Mouse (Mus musculus) bone marrow, adult 2 months (tissue): ENCODE results near the gene Rnh1. TPM values are rescaled to one million over a fixed set of nuclear protein-coding genes. Genes with fewer than 3 reads are reported as not detected.

Experiments
- H3K27ac ChIP-seq: fragments of 200-500 bp; 2 replicates; pipeline ENCODE4 v1.5.1; 2012; ENCODE audit warnings: low read depth, mild to moderate bottlenecking, control low read depth, inconsistent platforms, low read length; ENCODE audit not compliant: control insufficient read depth, poor library complexity, insufficient read depth
- H3K4me1 ChIP-seq: fragments of 200-500 bp; 2 replicates; pipeline ENCODE4 v1.6.1; 2011; ENCODE audit warnings: low read length; ENCODE audit not compliant: control insufficient read depth, insufficient read depth
- H3K4me3 ChIP-seq: fragments of 200-500 bp; replicated peaks from 2 replicates; pipeline ENCODE3; 2011; ENCODE audit warnings: mild to moderate bottlenecking, low read depth, low read length, control low read depth; ENCODE audit not compliant: control insufficient read depth
- CTCF ChIP-seq: fragments of 200-500 bp; IDR thresholded peaks from 2 replicates; pipeline ENCODE4 v1.5.1; 2011; ENCODE audit warnings: low read length, control low read depth; ENCODE audit not compliant: control insufficient read depth, insufficient read depth
- POLR2A ChIP-seq: fragments of 200-500 bp; IDR thresholded peaks from 2 replicates; pipeline ENCODE4 v1.6.1; 2011; ENCODE audit warnings: low read depth, mild to moderate bottlenecking, control low read depth, low read length, borderline replicate concordance; ENCODE audit not compliant: control insufficient read depth
- WGBS: fragments of 180-500 bp; shearing (Covaris S2); methylation state at CpG from one replicate; pipeline ENCODE4 v1.1.7; 2018; 5-methylcytosine and 5-hydroxymethylcytosine counted together
- polyA plus RNA-seq: library from polyadenylated mRNA; stranded (reverse); fragments of >200 nt; gene quantifications from 2 replicates; pipeline ENCODE4 v1.2.4, GENCODE M21; 2011; ENCODE audit warnings: low replicate concordance; ENCODE audit not compliant: missing spikeins, insufficient read depth, insufficient read length

Gene Rnh1
- polyA plus RNA-seq: 17.8 and 27.6 TPM in 2 replicates

DNA sequence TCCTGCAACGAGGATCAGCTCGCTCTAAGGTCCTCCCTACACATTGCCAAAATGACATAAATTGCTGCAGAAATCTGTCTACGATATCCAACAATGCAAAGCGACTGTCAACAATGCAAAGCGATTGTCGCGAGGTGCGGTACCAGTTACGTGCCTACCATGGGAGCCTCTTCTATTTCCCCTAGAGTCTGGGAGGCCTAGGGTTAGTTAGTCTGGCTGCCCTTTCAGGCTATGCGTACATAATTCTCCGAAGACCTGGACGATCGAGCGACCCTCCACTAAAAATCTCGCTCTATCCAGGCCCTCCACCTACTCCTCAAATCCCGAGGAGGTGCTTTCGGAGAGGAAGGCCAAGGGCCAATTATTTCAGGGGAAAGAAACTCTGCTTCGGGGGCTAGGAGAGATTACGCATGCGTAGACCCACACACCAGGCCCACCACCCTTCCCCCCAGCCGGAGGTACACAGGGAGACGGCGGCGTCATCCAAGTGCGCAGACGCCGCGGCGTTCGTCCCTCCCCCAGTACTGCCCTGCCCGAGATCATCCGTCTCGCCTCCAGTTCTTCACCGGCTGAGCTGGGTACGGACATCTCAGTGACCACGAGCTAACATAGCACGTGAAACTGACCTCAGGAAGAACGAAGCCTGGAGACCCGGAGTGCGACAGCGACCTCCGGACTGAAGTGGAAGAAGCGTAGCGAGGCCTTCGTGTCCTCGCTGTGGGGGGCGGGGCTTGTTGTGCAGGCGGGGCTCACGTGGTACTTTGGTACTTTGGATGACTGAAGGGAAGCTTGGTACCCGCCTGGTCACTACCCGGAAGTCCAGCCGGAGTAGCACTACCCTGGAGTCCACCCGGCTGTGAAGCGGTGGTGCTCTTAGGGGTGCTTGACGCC, at the start of gene Rnh1:
Gene Rnh1, minus strand, starts transcription at position 742 of the 891 bp plus-strand sequence.
- H3K4me3 ChIP-seq: peak within 1 kb of the TSS; percentile 99
- TF ChIP-seq CTCF (0 out of 2 replicates have a peak, but pooled peaks have one; percentile 4), POLR2A (peak; percentile 72; the same call in 1 of the 2 replicates)
- under 1% methylated on average over 55 of the region's 55 CpGs for WGBS
- peaks cover 4% of the 10 kb centered on the region; the same call in 1 of the 2 replicates for H3K4me1 ChIP-seq
- H3K27ac ChIP-seq: peak within 1 kb of the TSS; percentile 96

- 10% methylated on average over 8 of the region's 8 CpGs for WGBS
- H3K4me3 ChIP-seq: peak overlapping the region; percentile 43
- H3K4me1 ChIP-seq: peaks cover 4% of the 10 kb centered on the region; the same call in 1 of the 2 replicates
- H3K27ac ChIP-seq: peak overlapping the region; percentile 26
- TF ChIP-seq POLR2A (no peak), CTCF (no peak)
Observed at GRCm38 (mm10) chr7:141222126-141222467, 49.4 kb upstream of the Rnh1 start.

DNA sequence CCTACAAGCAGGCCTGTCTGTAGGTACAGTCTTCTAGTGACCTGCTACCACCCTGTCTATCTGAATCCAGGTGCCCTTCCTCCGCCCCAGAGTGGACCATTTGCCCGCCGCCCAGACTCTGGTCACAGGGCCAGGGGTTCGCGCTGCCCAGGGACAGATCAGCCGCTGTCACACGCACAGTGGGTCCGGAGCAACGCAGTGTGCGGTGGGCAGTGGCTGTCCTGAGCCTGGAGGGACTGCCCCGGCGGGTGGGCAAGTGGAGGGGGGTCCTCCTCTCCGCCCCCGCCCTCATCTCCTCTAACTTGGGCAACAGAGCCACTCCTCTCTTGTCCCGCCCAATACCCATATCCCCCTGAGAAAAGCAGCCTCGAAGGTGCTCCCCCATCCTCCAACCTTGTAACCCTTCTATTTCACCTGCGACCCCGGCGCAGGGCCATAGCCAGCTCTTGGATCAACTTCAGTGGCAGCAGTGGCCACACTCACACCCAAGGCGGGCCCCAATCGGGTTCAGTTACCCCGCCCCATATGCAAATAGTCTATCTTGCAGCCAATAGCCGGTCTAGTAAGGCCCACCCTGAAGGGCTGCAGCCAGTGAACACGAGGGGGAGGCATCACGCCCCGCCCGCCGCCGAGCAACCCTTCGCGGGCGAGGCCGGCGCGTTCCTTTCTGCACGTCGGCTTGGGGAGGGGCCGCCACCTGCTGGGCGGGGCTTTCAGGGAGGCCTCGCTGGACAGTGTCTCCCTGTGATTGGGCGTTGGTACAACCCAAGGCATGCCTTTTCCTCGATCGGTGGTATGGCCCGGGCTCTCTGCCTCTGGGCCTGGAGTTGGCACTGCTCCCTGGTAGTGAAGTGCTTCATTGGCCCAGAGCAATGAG, 48.8 kb upstream of the Rnh1 start:
- Histone ChIP-seq H3K4me3 (peak overlapping the region; percentile 48), H3K4me1 (peaks cover 4% of the 10 kb centered on the region; the same call in 1 of the 2 replicates), H3K27ac (peak overlapping the region; percentile 26)
- 19% methylated on average over 44 of the region's 44 CpGs for WGBS
- TF ChIP-seq POLR2A: no peak; the same call in 1 of the 2 replicates
- no peak for TF ChIP-seq CTCF

DNA sequence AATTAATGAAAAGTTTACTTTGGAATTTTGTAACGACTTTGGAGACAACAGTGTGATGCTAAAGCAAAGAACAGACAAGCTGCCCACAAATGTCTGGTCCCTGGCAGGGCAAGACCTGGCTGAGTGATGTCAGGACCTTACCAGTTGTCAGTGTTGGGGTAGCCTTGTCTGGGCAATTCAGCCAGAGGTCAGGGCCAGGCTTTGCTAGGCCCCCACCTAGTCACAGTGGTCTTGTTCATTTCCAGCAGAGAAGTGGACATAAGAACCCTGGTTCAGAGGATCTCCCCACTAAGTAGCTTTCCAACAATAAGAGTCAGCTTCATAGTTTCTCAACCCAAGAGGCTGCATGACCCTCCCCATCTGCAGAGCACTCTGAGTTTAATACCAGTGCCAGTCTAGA, 47.7 kb upstream of the Rnh1 start:
- no peak overlapping the region for H3K27ac ChIP-seq
- peaks cover 4% of the 10 kb centered on the region; the same call in 1 of the 2 replicates for H3K4me1 ChIP-seq
- no peak overlapping the region for H3K4me3 ChIP-seq
- WGBS: 88% methylated on average over 1 of the region's 1 CpGs
- TF ChIP-seq POLR2A (no peak), CTCF (no peak)

- no peak overlapping the region for H3K27ac ChIP-seq
- peaks cover 4% of the 10 kb centered on the region; the same call in 1 of the 2 replicates for H3K4me1 ChIP-seq
- no peak overlapping the region for H3K4me3 ChIP-seq
- WGBS: 100% methylated on average over 1 of the region's 1 CpGs
- TF ChIP-seq POLR2A (no peak), CTCF (no peak)
Observed at GRCm38 (mm10) chr7:141219558-141220099, 47.0 kb upstream of the Rnh1 start.

DNA sequence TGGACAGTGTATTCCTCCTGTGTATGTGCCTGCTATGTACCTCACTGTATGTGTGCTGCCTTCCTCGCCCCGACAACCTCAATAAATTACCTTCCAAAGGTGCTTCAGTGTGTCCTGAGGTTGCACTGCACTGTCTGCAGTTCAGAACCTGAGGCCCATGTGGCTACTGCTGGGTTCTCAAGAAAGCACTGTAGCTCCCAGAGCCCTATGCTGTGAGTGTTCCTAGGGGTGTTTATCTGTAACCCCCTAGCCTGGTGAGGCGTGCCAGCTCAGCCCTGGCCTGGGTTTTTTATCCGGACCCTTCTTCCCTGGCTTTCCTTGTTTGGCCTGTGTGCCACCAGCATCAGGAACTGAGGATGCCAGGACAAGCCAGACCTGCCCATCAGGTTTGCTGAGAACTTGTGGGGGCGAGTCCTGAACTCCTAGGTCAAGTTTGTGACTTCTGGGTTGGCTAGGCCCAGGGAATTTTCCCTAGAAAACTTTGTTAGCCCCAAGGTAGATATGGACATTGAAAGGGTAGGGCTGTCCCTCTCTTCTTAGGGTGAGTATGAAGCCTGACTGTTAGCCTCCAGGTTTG, 46.0 kb upstream of the Rnh1 start:
- H3K4me1 ChIP-seq: peaks cover 4% of the 10 kb centered on the region; the same call in 1 of the 2 replicates
- no peak overlapping the region for H3K27ac ChIP-seq
- H3K4me3 ChIP-seq: no peak overlapping the region
- TF ChIP-seq POLR2A (no peak), CTCF (no peak)
- 90% methylated on average over 5 of the region's 5 CpGs for WGBS

DNA sequence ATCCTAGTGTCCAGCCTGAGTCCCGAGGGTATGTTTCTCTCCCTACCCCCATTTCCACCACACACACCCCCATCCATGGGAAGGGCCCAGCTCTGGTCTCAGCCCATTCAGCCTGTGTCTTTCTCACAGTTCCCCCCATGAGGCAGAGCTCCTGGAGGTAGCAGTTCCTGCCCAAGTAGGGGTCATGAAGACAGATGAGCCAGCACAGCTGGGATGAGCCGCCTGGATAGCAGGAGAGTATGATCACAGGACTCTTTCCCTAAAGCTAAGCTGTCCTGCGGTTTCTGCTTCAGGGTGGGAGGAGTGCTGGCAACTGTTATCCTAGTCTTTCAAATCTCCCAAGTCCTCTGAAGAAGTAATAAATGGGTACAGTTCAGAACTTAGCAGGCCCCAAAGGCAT, 45.5 kb upstream of the Rnh1 start:
- H3K4me1 ChIP-seq: peaks cover 4% of the 10 kb centered on the region; the same call in 1 of the 2 replicates
- WGBS: 87% methylated on average over 3 of the region's 3 CpGs
- TF ChIP-seq CTCF: no peak
- TF ChIP-seq POLR2A: no peak
- no peak overlapping the region for H3K4me3 ChIP-seq
- H3K27ac ChIP-seq: no peak overlapping the region
